Mouse (Mus musculus) olfactory bulb, adult 2 months (tissue): ENCODE results near the gene 9030612E09Rik.

Experiments used
- CTCF ChIP-seq: fragments of 200-500 bp; IDR thresholded peaks from 2 replicates; pipeline ENCODE4 v1.5.1; 2012; ENCODE audit warnings: low read depth, mild to moderate bottlenecking, low read length, moderate library complexity; ENCODE audit not compliant: insufficient read depth
- POLR2A ChIP-seq: fragments of 200-500 bp; IDR thresholded peaks from 2 replicates; pipeline ENCODE4 v1.6.1; 2012; ENCODE audit warnings: mild to moderate bottlenecking, low read depth, low read length, moderate library complexity; ENCODE audit not compliant: insufficient read depth

DNA sequence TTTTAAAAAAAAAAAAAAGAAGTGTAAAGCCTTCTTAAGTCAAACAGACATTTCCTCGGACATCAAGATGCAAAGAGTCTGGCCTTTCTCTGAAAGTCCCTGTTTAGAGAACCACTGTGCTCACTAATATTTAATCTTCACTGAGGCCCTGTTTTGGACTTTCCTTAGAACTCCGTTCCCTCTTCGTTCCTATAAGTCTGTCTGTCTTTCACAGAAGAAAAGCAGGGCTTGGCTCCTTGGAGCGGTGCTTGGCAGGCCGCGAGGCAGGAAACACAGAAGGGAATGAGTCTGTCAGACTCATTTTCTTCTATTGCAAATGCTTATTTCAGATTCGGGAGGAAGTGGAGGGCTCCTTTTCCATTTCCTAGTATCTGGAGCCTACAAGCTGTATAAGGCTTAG lies 5.7 kb upstream of the 9030612E09Rik start:
- TF ChIP-seq CTCF = no peak
- TF ChIP-seq POLR2A = no peak
